Mouse (Mus musculus): Measurements from ENCODE around the gene Gm10972. TPM values are rescaled to one million over a fixed set of nuclear protein-coding genes. Genes with fewer than 3 reads are reported as not detected.

Gene Gm10972
- not detected for polyA plus RNA-seq (2017; shearing (Covaris generic))

GRCm38 (mm10) chr3:94642495-94643162 lies at the start of gene Gm10972:
Gm10972 (plus strand) TSS chr3:94643112.

DNA sequence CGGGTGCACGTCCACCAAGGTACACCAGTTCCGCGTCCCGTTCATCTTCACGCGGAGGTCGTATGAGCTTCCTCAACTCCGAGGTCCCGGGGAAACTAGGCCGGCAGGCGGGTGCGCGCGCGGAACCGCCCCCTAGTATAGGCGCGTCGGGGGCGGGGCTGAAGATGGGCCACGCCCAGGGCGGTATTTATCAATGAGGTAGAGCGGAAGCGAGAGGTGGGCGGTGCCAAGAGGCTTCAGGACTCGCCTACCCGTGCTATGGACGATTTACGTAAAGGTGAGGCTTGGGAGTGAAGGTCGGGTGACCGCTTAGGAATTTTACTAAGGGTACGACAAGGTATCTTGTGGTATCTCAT lies 15.8 kb downstream of the Gm10972 start, which contains the start of gene Tuft1:
Tuft1 (minus strand) TSS at position 133 of the 356 bp plus-strand sequence.

Other genes with a start within 250 kb of the Gm10972 start
- 0.20 TPM for gene Lingo4, start 244.6 kb upstream of the Gm10972 start, polyA plus RNA-seq (2017; shearing (Covaris generic))
- gene Tdrkh, start 229.8 kb upstream of the Gm10972 start, polyA plus RNA-seq (2017; shearing (Covaris generic)): 9.8 TPM
- gene Mrpl9, start 199.8 kb upstream of the Gm10972 start, polyA plus RNA-seq (2017; shearing (Covaris generic)): 80.7 TPM
- gene Oaz3, start 199.2 kb upstream of the Gm10972 start, polyA plus RNA-seq (2017; shearing (Covaris generic)): 1.3 TPM
- 1.6 TPM for gene Celf3, start 164.8 kb upstream of the Gm10972 start, polyA plus RNA-seq (2017; shearing (Covaris generic))
- not detected for gene Riiad1, start 162.8 kb upstream of the Gm10972 start, polyA plus RNA-seq (2017; shearing (Covaris generic))
- gene Snx27, start 60.4 kb upstream of the Gm10972 start, polyA plus RNA-seq (2017; shearing (Covaris generic)): 7.9 TPM
- 3.9 TPM for gene Tuft1, start 15.8 kb downstream of the Gm10972 start, polyA plus RNA-seq (2017; shearing (Covaris generic))
- not detected for gene Selenbp2, start 50.4 kb downstream of the Gm10972 start, polyA plus RNA-seq (2017; shearing (Covaris generic))
- gene Cgn, start 143.4 kb downstream of the Gm10972 start, polyA plus RNA-seq (2017; shearing (Covaris generic)): not detected
- 20.0 TPM for gene Pogz, start 194.5 kb downstream of the Gm10972 start, polyA plus RNA-seq (2017; shearing (Covaris generic))
- gene Psmb4, start 243.8 kb downstream of the Gm10972 start, polyA plus RNA-seq (2017; shearing (Covaris generic)): 386 TPM

All from CD4-positive, CD25-positive, alpha-beta regulatory T cell, adult 9 weeks (primary cell).